In genomic region chr6:53390413-53390812, GRCm38 (mm10) we compare ENCODE assay signal across 7 mouse cellular contexts.
DNase-seq lines count a peak whose midpoint lies in the region; ATAC-seq lines count a peak whose summit lies in the region.

No protein-coding gene starts in this region.

- no peak overlapping the region for H3K9ac ChIP-seq in embryonic facial prominence, embryonic 11.5 days (replicated peaks; ENCODE audit: low read length)
- no peak overlapping the region for H3K9ac ChIP-seq in heart, embryonic 16.5 days (ENCODE audit: low read length)

- H3K36me3 ChIP-seq in embryonic facial prominence, embryonic 11.5 days (replicated peaks; ENCODE audit: control insufficient read depth, insufficient read depth, low read depth, low read length) = no peaks in the 10 kb centered on the region
- H3K36me3 ChIP-seq in heart, embryonic 16.5 days (ENCODE audit: control insufficient read depth, insufficient read depth) = no peaks in the 10 kb centered on the region

- 37% methylated on average over 6 of the region's 6 CpGs for WGBS in embryonic facial prominence, embryonic 11.5 days
- 14% methylated on average over 6 of the region's 6 CpGs for WGBS in heart, embryonic 16.5 days

- no peaks in the 10 kb centered on the region for H3K27me3 ChIP-seq in embryonic facial prominence, embryonic 11.5 days (ENCODE audit: control insufficient read depth, insufficient read depth, low read length)
- H3K27me3 ChIP-seq in heart, embryonic 16.5 days (ENCODE audit: control insufficient read depth, insufficient read depth, low read length) = no peaks in the 10 kb centered on the region

- H3K4me3 ChIP-seq in embryonic facial prominence, embryonic 11.5 days (ENCODE audit: low read depth, low read length) = no peak overlapping the region
- no peak overlapping the region for H3K4me3 ChIP-seq in heart, embryonic 16.5 days (ENCODE audit: low read length)

- peak; percentile 33 for DNase-seq in ovary, postnatal 36 days (ENCODE audit: low spot score)
- DNase-seq in ovary, adult 18-20 months (ENCODE audit: low spot score) = no peak
- DNase-seq in embryonic facial prominence, embryonic 11.5 days (ENCODE audit: low spot score) = peak; percentile 48
- DNase-seq in left cerebral cortex, postnatal 36 days (ENCODE audit: low spot score in 2 of 2) = peak; percentile 14 to 25
- peak; percentile 17 for DNase-seq in skeletal muscle tissue, adult 2 months (ENCODE audit: low read depth, low spot score)
- DNase-seq in c-Kit-positive CD71-positive TER-119-positive erythroid progenitor cells, embryonic 14.5 days (ENCODE audit: low spot score) = no peak

- ATAC-seq in embryonic facial prominence, embryonic 11.5 days (replicated peaks; ENCODE audit: insufficient number of reproducible peaks, low FRiP score, low TSS enrichment, low read depth) = no peak
- peak; percentile 63; the same call in 1 of the 2 replicates for ATAC-seq in heart, embryonic 16.5 days (replicated peaks; ENCODE audit: extremely low read depth, insufficient read depth, low FRiP score)

- no peak overlapping the region for H3K4me2 ChIP-seq in embryonic facial prominence, embryonic 11.5 days (ENCODE audit: low read depth, low read length)
- peak overlapping the region; percentile 21; the same call in 1 of the 2 replicates for H3K4me2 ChIP-seq in heart, embryonic 16.5 days (ENCODE audit: low read depth, low read length)

- intact Hi-C loops in left cerebral cortex, postnatal 36 days (cut with DNase I) = no loop called here

- peaks cover 6% of the 10 kb centered on the region for H3K4me1 ChIP-seq in embryonic facial prominence, embryonic 11.5 days (ENCODE audit: control insufficient read depth, insufficient read depth, low read length)
- H3K4me1 ChIP-seq in heart, embryonic 16.5 days (ENCODE audit: control insufficient read depth, insufficient read depth, low read length) = peaks cover 2% of the 10 kb centered on the region; the same call in 1 of the 2 replicates

- H3K27ac ChIP-seq in embryonic facial prominence, embryonic 11.5 days (replicated peaks; ENCODE audit: low read depth, low read length) = no peak overlapping the region
- peak overlapping the region; percentile 55; the same call in 1 of the 2 replicates for H3K27ac ChIP-seq in heart, embryonic 16.5 days (ENCODE audit: low read length)

- no peaks in the 10 kb centered on the region for H3K9me3 ChIP-seq in embryonic facial prominence, embryonic 11.5 days (replicated peaks; ENCODE audit: control insufficient read depth, low read length)
- H3K9me3 ChIP-seq in heart, embryonic 16.5 days (replicated peaks; ENCODE audit: control insufficient read depth, low read length) = no peaks in the 10 kb centered on the region

Comparison
In these comparisons a context has a peak if more than half of its experiments do, and no peak if none do; other contexts are left out.
1. DNase-seq: peak in ovary, postnatal 36 days (single experiment), embryonic facial prominence, embryonic 11.5 days (single experiment), left cerebral cortex, postnatal 36 days (2 of 2) and skeletal muscle tissue, adult 2 months (single experiment); none in ovary, adult 18-20 months (single experiment) and c-Kit-positive CD71-positive TER-119-positive erythroid progenitor cells, embryonic 14.5 days (single experiment).